Comparison of ENCODE assay signal across 17 mouse cellular contexts in genomic region chr10:78258142-78258675, GRCm38 (mm10).
"Had no signal": no experiment of that assay in that cellular context is flagged by ENCODE, and none has a peak within 500 bp of the region (broad histone marks: within the 10 kb centered on the region; RNA-seq: fewer than 3 reads in every experiment).

No protein-coding gene starts in this region.

- ATAC-seq: liver, postnatal 0 days; midbrain, embryonic 15.5 days had no signal

- H3K4me1 ChIP-seq: midbrain, embryonic 12.5 days; midbrain, embryonic 15.5 days; neural tube, embryonic 12.5 days had no signal

- H3K27ac ChIP-seq: liver, embryonic 13.5 days; liver, embryonic 15.5 days; lung, embryonic 15.5 days; macrophage; midbrain, embryonic 12.5 days; midbrain, embryonic 15.5 days; neural tube, embryonic 12.5 days; stomach, embryonic 15.5 days had no signal

- H3K9me3 ChIP-seq: liver, embryonic 13.5 days; liver, embryonic 15.5 days; lung, embryonic 15.5 days; midbrain, embryonic 12.5 days; midbrain, embryonic 15.5 days; neural tube, embryonic 12.5 days; stomach, embryonic 15.5 days had no signal

- DNase-seq: liver, embryonic 13.5 days; liver, postnatal 0 days; lung, adult 2 months; lung, postnatal 10 days; right cerebral cortex, postnatal 14 days; spleen, adult 18-20 months; thymus, adult 18-20 months; thymus, postnatal 14 days; thymus, postnatal 36 days had no signal

- H3K4me2 ChIP-seq: liver, embryonic 13.5 days; liver, embryonic 15.5 days; lung, embryonic 15.5 days; midbrain, embryonic 12.5 days; midbrain, embryonic 15.5 days; neural tube, embryonic 12.5 days; stomach, embryonic 15.5 days had no signal

- H3K4me3 ChIP-seq: liver, embryonic 13.5 days; liver, embryonic 15.5 days; lung, embryonic 15.5 days; megakaryocyte, embryonic 14.5 days; midbrain, embryonic 12.5 days; midbrain, embryonic 15.5 days; neural tube, embryonic 12.5 days; stomach, embryonic 15.5 days had no signal

- H3K9ac ChIP-seq: liver, embryonic 13.5 days; liver, embryonic 15.5 days; liver, postnatal 0 days; lung, embryonic 15.5 days; midbrain, embryonic 12.5 days; midbrain, embryonic 15.5 days; neural tube, embryonic 12.5 days; stomach, embryonic 15.5 days had no signal

- H3K27me3 ChIP-seq: lung, embryonic 15.5 days; midbrain, embryonic 12.5 days; midbrain, embryonic 15.5 days; neural tube, embryonic 12.5 days; stomach, embryonic 15.5 days had no signal

- H3K36me3 ChIP-seq: liver, embryonic 13.5 days; liver, embryonic 15.5 days; lung, embryonic 15.5 days; midbrain, embryonic 12.5 days; midbrain, embryonic 15.5 days; neural tube, embryonic 12.5 days; stomach, embryonic 15.5 days had no signal
